Mouse (Mus musculus) liver, adult 2 months (tissue): ENCODE results near the gene Tprn. TPM values are rescaled to one million over a fixed set of nuclear protein-coding genes. Genes with fewer than 3 reads are reported as not detected.

Experiments used
- DNase-seq: peaks from one replicate; pipeline ENCODE4 v3.0.0-alpha.2; 2011; ENCODE audit warnings: low read depth, low spot score; ENCODE audit errors: extremely low read depth
- H3K27ac ChIP-seq: fragments of 200-500 bp; replicated peaks from 2 replicates; pipeline ENCODE4 v1.5.1; 2012; ENCODE audit warnings: low read depth, mild to moderate bottlenecking, control low read depth, inconsistent platforms, low read length; ENCODE audit not compliant: insufficient read depth
- H3K27me3 ChIP-seq: fragments of 200-500 bp; 2 replicates; pipeline ENCODE4 v1.6.1; 2012; ENCODE audit warnings: mild to moderate bottlenecking, moderate library complexity, low read length, inconsistent platforms; ENCODE audit not compliant: control insufficient read depth, insufficient read depth
- H3K36me3 ChIP-seq: fragments of 200-500 bp; 2 replicates; pipeline ENCODE4 v1.6.1; 2012; ENCODE audit warnings: low read length, inconsistent platforms; ENCODE audit not compliant: control insufficient read depth, insufficient read depth
- H3K4me1 ChIP-seq: fragments of 200-500 bp; 2 replicates; pipeline ENCODE4 v1.6.1; 2011; ENCODE audit warnings: low read length; ENCODE audit not compliant: control insufficient read depth, insufficient read depth
- H3K4me3 ChIP-seq: fragments of 200-500 bp; 2 replicates; pipeline ENCODE4 v1.5.1; 2011; ENCODE audit warnings: low read depth, mild to moderate bottlenecking, control low read depth, low read length, moderate library complexity; ENCODE audit not compliant: insufficient read depth
- H3K79me2 ChIP-seq: fragments of 200-500 bp; 2 replicates; pipeline ENCODE4 v1.6.1; 2012; ENCODE audit warnings: inconsistent platforms, mild to moderate bottlenecking, low read length, moderate library complexity; ENCODE audit not compliant: control insufficient read depth, insufficient read depth
- H3K9ac ChIP-seq: fragments of 200-500 bp; 2 replicates; pipeline ENCODE4 v1.6.1; 2012; ENCODE audit warnings: low read depth, mild to moderate bottlenecking, control low read depth, inconsistent platforms, low read length
- CTCF ChIP-seq: fragments of 200-500 bp; IDR thresholded peaks from 2 replicates; pipeline ENCODE4 v1.5.1; 2011; ENCODE audit warnings: low read depth, low read length, control low read depth
- POLR2A ChIP-seq: fragments of 200-500 bp; IDR thresholded peaks from 2 replicates; pipeline ENCODE4 v1.6.1; 2011; ENCODE audit warnings: low read length, control low read depth; ENCODE audit not compliant: insufficient read depth; ENCODE audit errors: extremely low read depth
- WGBS: fragments of 180-500 bp; shearing (Covaris S2); methylation state at CpG from one replicate; pipeline ENCODE4 v1.1.7; 2018; 5-methylcytosine and 5-hydroxymethylcytosine counted together
- polyA plus RNA-seq: library from polyadenylated mRNA; depleted of rRNA; stranded (reverse); fragments of >200 nt; gene quantifications from 2 replicates; pipeline ENCODE4 v1.2.3, GENCODE M21; 2012
- total RNA-seq: library from RNA; depleted of rRNA; stranded (reverse); fragments of >200 nt; gene quantifications from 2 replicates; pipeline ENCODE4 v1.2.3, GENCODE M21; 2014

Gene Tprn
- total and polyA plus RNA-seq, 2 experiments: 0.55 to 4.3 TPM

DNA sequence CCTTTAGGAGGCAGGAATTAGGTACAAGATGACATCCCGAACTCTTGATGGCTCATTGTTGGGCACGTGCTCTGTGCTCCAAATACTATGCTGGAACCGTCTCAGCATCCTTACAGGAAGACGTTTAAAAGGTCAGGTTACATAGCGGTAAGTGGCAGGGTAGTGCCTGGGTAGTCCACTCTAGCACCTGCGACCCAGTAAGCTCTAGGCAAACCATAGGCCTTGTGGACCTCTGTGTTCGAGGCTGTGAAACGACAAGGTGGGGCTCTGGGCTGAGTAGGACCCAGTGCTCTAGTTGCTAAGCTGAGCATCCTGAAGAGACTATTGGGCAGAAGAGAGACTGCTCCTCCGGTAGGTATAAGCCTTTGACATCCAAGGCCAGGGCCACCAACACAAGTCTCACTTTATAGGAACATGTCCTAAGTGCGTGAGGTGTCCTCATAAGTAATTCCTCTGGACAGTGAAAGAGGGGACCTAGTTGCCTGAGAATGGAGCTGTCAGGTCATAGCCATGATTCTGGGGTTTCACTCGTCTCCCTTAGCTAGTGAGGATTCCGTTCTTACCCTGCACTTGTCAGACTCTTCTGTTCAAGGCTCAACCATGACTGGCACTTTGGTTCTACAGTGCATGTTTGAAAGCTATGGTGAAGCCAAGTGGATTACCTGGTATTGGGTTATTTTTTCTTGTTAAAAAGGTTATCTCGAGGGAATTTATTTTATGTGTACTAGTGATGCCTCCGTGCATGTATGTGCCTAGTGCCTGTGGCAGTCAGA lies 43.4 kb downstream of the Tprn start:
- no peak overlapping the region for H3K27ac ChIP-seq
- no peaks in the 10 kb centered on the region for H3K79me2 ChIP-seq
- H3K4me1 ChIP-seq: peaks cover 3% of the 10 kb centered on the region; the same call in 1 of the 2 replicates
- no peak for DNase-seq
- no peak for TF ChIP-seq CTCF
- no peak for TF ChIP-seq POLR2A
- 54% methylated on average over 14 of the region's 14 CpGs for WGBS
- H3K9ac ChIP-seq: no peak overlapping the region
- peaks cover 10% of the 10 kb centered on the region for H3K27me3 ChIP-seq
- H3K4me3 ChIP-seq: no peak overlapping the region
- H3K36me3 ChIP-seq: no peaks in the 10 kb centered on the region

DNA sequence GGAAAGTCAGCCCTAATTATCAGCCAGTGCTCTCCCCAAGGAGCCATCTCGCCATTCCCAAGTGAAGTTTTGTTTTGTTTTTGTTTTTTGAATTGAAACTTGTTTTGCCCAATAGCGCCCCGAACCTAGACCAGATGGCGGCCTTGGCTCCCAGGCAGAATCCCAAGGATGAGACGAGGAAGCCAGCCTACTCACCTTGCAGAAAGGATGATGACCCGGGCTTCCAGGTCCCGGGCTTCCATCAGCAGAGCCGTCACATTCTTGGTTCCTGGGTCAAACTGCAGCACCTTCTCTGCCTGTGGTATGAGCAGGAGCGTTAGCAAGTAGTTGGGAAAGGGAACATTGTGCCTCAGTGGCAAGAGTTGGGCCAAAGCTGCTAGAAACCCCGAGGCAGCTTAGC lies 47.8 kb downstream of the Tprn start:
- H3K4me1 ChIP-seq: no peaks in the 10 kb centered on the region
- peaks cover 16% of the 10 kb centered on the region for H3K27me3 ChIP-seq
- H3K9ac ChIP-seq: no peak overlapping the region
- WGBS: 54% methylated on average over 10 of the region's 10 CpGs
- no peaks in the 10 kb centered on the region for H3K36me3 ChIP-seq
- no peak for TF ChIP-seq CTCF
- TF ChIP-seq POLR2A: no peak
- no peak overlapping the region for H3K27ac ChIP-seq
- no peak overlapping the region for H3K4me3 ChIP-seq
- no peak for DNase-seq
- H3K79me2 ChIP-seq: no peaks in the 10 kb centered on the region

DNA sequence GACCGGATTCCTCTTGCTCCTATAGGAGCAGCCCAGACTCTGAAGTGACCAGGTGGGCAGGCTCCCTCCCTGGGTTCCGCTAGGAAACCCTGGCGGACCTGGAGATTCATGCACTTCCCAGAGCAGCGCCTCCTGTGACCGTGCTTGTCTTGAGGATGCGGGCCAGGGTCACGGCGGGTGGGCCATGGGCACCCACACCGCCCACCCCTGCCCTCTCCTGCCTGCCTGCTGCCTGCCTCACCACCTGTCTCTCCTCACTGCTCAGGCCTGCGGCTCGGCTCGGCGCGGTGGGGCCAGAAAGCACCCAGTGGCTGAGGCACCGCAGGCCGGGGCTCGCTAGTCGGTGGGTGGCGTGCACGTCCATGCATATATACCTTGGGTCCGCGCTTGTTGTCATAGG lies 48.6 kb downstream of the Tprn start:
- Histone ChIP-seq H3K4me1 (no peaks in the 10 kb centered on the region), H3K4me3 (no peak overlapping the region), H3K27me3 (peaks cover 9% of the 10 kb centered on the region), H3K79me2 (no peaks in the 10 kb centered on the region), H3K27ac (no peak overlapping the region), H3K9ac (no peak overlapping the region), H3K36me3 (no peaks in the 10 kb centered on the region)
- WGBS: 4% methylated on average over 22 of the region's 22 CpGs
- TF ChIP-seq POLR2A (no peak), CTCF (no peak)
- DNase-seq: no peak

DNA sequence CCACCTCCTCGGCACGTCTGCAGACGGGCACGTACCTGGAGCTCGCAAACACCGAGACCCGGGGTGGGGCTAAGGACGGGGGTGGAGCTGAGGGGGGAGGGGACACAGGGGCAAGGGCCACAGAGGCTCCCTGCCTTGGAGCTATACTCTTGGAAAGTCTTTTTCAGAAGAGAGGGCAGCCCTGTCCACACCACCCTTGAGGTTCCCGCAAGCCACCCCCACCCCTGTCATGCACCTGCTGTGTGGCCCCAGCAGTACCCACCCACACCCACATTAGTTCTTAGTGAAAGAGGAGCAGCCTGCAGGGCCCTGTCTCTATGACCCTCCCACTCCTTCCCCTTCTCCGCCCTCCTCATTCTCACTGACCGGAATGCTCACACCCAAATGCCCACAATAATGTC lies 49.1 kb downstream of the Tprn start:
- H3K4me1 ChIP-seq: no peaks in the 10 kb centered on the region
- WGBS: 4% methylated on average over 11 of the region's 11 CpGs
- no peaks in the 10 kb centered on the region for H3K79me2 ChIP-seq
- H3K27me3 ChIP-seq: peaks cover 9% of the 10 kb centered on the region
- no peak for TF ChIP-seq CTCF
- no peak for TF ChIP-seq POLR2A
- no peaks in the 10 kb centered on the region for H3K36me3 ChIP-seq
- no peak for DNase-seq
- H3K4me3 ChIP-seq: no peak overlapping the region
- no peak overlapping the region for H3K27ac ChIP-seq
- H3K9ac ChIP-seq: no peak overlapping the region

DNA sequence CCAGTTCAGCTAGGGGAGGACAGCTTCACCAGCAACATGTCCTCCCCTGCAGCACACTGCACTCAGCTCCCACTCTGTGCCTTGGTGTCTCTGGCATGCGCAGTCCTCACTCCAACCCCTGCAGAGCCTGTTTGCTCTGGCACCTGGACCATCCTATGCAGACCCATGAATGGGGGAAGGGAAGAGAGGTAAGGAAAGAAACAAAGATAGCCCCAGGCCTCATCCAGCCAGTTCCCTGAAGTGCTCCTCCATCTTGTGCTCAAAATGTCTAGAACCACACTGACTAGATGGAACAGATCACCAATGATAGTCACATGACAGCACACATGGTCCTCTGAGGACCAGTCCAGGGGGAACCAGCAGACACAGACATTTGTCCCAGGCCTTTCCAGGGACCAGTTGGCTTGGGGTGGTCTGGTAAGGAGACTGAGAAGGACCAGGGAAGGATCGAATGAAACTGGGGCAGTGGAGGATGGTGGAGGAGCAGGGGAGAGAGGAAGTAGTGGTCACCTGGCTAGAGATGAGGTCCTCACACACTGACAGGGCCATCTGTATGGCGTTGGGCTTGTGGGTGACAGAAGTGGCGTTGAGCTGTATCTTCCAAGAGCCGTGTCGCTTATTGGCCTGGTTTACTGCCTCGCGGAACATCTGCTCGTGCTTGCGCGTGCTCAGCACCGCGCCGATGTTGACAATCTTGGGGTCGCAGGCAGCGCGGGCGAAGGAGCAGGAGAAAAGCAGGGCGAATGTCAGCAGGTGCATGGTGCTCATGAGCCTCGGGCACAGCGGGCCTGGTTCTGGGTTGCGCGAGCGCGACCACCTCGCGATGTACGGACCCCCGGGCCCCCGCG lies 55.9 kb downstream of the Tprn start:
- H3K4me1 ChIP-seq: no peaks in the 10 kb centered on the region
- no peak overlapping the region for H3K27ac ChIP-seq
- H3K36me3 ChIP-seq: no peaks in the 10 kb centered on the region
- WGBS: 7% methylated on average over 31 of the region's 31 CpGs
- H3K79me2 ChIP-seq: no peaks in the 10 kb centered on the region
- no peak for DNase-seq
- H3K9ac ChIP-seq: no peak overlapping the region
- TF ChIP-seq POLR2A: no peak
- no peak for TF ChIP-seq CTCF
- no peak overlapping the region for H3K4me3 ChIP-seq
- peaks cover 10% of the 10 kb centered on the region for H3K27me3 ChIP-seq
